Comparison of ENCODE assay signal across 14 mouse cellular contexts in the genomic region with DNA sequence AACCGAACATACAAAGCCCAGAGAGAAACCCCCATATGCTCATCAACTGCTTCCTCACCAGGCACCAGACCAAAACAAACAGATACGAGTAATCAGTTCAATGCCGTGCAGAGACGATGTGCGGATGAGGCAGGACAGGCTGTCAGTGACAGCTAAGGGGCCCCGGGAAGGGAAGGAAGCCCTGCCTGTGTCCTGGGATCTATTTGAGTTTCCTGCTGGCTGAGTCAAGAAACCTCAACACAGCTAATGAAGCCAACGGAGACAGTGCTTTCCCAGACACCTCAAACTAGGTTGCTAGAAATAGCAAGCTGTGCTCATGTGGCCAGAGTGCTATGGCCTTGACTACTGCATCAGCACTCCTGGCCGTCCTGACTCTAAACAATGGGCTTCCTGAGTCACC. TPM values are rescaled to one million over a fixed set of nuclear protein-coding genes. Genes with fewer than 3 reads are reported as not detected.
A peak's percentile ranks its signal among the peaks of the same experiment; 100 is the strongest.
DNase-seq lines count a peak whose midpoint lies in the region; ATAC-seq lines count a peak whose summit lies in the region.
"Had no signal": no experiment of that assay in that cellular context is flagged by ENCODE, and none has a peak within 500 bp of the region (broad histone marks: within the 10 kb centered on the region; RNA-seq: fewer than 3 reads in every experiment).

No protein-coding gene starts in this region.

- DNase-seq in adrenal gland, postnatal 14 days: peak; percentile 28
- no peak for DNase-seq in adrenal gland, adult 18-20 months (ENCODE audit: low spot score in 2 of 2)
- peak; percentile 18 to 27 for DNase-seq in kidney, postnatal 36 days
- DNase-seq in kidney, adult 8-10 months: no peak
- peak; percentile 26 for DNase-seq in heart, postnatal 4 days
- peak; percentile 58 for DNase-seq in lung, postnatal 36 days
- DNase-seq in T-cell, adult 2 months (ENCODE audit: low spot score): no peak
- DNase-seq: B cell, adult 2 months; cerebellum, adult 9-11 months; gastrocnemius, postnatal 36 days; right cerebral cortex, adult 18-20 months; thymus, postnatal 36 days had no signal

- no peak for ATAC-seq in erythroid progenitor cell, adult 5-6 weeks (replicated peaks; ENCODE audit: low FRiP score, poor library complexity, severe bottlenecking)

RNA-seq across cellular contexts. Expression of a gene that starts 26.6 kb away (rescaled TPM):
- 29.0 and 38.0 TPM in 2 replicates for total RNA-seq in adrenal gland, postnatal 14 days (2021)
- 10 to 100 TPM; 17.5 to 20.2 TPM for total RNA-seq in adrenal gland, adult 18-20 months (2021)
- total RNA-seq in heart, postnatal 4 days (2021): 1 to 10 TPM; 4.0 to 4.4 TPM
- not detected in 2 replicates for total RNA-seq in erythroid progenitor cell, adult 5-6 weeks (2015; ENCODE audit: low replicate concordance)
- total RNA-seq in erythroid progenitor cell, adult 5-6 weeks (2017; ENCODE audit: low replicate concordance): not detected in 2 replicates

RNA-seq across cellular contexts. Expression of a gene that starts 43.4 kb away (rescaled TPM):
- total RNA-seq in adrenal gland, postnatal 14 days (2021): 27.0 and 27.8 TPM in 2 replicates
- total RNA-seq in adrenal gland, adult 18-20 months (2021): 10 to 100 TPM; 23.3 to 24.3 TPM
- 10 to 100 TPM; 27.5 to 30.2 TPM for total RNA-seq in heart, postnatal 4 days (2021)
- total RNA-seq in erythroid progenitor cell, adult 5-6 weeks (2015; ENCODE audit: low replicate concordance): 12.2 and 13.3 TPM in 2 replicates
- total RNA-seq in erythroid progenitor cell, adult 5-6 weeks (2017; ENCODE audit: low replicate concordance): 9.6 and 13.5 TPM in 2 replicates

RNA-seq across cellular contexts. Expression of a gene that starts 54.9 kb away (rescaled TPM):
- 16.4 and 69.4 TPM in 2 replicates for total RNA-seq in adrenal gland, postnatal 14 days (2021)
- 10 to 100 TPM in 1 of 2 experiments, 1 to 10 TPM in 1; 5.5 to 11.1 TPM for total RNA-seq in adrenal gland, adult 18-20 months (2021)
- total RNA-seq in heart, postnatal 4 days (2021): 1 to 10 TPM; 2.3 to 2.9 TPM
- total RNA-seq in erythroid progenitor cell, adult 5-6 weeks (2015; ENCODE audit: low replicate concordance): 4.0 TPM in 1 of 2 replicates, not detected in the other
- total RNA-seq in erythroid progenitor cell, adult 5-6 weeks (2017; ENCODE audit: low replicate concordance): not detected in 2 replicates
- total RNA-seq: neutrophil, adult 5-6 weeks had no signal

Comparison
In these comparisons a context has a peak if more than half of its experiments do, and no peak if none do; other contexts are left out.
1. DNase-seq: peak in adrenal gland, postnatal 14 days (single experiment), kidney, postnatal 36 days (2 of 2), heart, postnatal 4 days (single experiment) and lung, postnatal 36 days (single experiment); none in adrenal gland, adult 18-20 months (0 of 2), kidney, adult 8-10 months (0 of 2) and T-cell, adult 2 months (single experiment).